Mouse (Mus musculus): ENCODE results near the gene Nrp2. TPM values are rescaled to one million over a fixed set of nuclear protein-coding genes. Genes with fewer than 3 reads are reported as not detected.
A peak's percentile ranks its signal among the peaks of the same experiment; 100 is the strongest.

Nrp2 gene
- polyA plus RNA-seq, 1 experiment from 2014 or later: 31.1 TPM

DNA sequence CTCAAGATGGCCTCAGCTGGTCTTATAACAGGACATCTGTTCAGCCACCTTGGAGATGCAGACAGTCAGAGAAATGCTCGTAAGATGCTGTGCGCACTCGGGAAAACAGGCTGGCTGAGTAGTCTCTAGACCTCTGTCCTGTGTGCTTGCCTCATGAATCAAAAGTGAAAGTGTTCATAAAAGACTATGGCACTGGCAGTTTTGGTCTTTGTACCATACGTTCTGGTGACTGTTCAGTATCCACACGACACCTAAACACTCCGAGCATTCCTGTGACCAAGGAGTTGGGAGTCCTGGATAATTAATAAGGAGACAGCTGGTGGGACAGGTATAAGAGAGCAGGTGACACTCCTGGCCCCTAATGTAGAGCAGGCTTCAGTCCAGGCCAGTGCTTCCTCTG lies 16.7 kb downstream of the Nrp2 start:
- Histone ChIP-seq H3K9me3 (no peaks in the 10 kb centered on the region), H3K4me1 (replicated peaks) (peaks cover 11% of the 10 kb centered on the region), H3K4me3 (replicated peaks) (no peak overlapping the region), H3K9ac (no peak overlapping the region), H3K36me3 (peaks cover 3% of the 10 kb centered on the region; the same call in 1 of the 2 replicates), H3K4me2 (replicated peaks) (no peak overlapping the region), H3K27ac (no peak overlapping the region), H3K27me3 (replicated peaks) (no peaks in the 10 kb centered on the region)
- ATAC-seq: no peak
- 69% methylated on average over 6 of the region's 6 CpGs for WGBS

DNA sequence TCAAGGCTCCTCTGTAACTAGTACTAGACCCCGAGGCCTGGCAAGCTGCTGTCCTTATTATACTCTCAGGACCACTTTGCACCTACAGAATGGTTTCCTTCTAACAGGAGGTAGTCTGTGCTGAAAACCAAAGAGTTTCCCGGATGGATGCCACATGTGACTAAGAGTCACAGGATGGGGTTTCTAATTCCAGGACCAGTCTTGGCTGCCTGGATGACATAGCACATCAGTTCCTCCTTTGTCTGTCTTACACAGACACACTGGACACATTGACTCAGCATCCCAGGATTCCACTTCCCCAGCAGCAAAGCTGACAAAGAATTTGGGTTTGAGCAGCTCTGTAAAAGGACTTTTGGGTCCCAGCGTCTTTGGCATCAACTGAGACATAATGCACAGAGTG lies 17.1 kb downstream of the Nrp2 start:
- Histone ChIP-seq H3K4me3 (replicated peaks) (no peak overlapping the region), H3K4me2 (replicated peaks) (no peak overlapping the region), H3K36me3 (peaks cover 3% of the 10 kb centered on the region; the same call in 1 of the 2 replicates), H3K9me3 (no peaks in the 10 kb centered on the region), H3K27ac (0 out of 2 replicates have a peak overlapping the region, but pooled peaks have one; percentile 13), H3K9ac (no peak overlapping the region), H3K4me1 (replicated peaks) (peaks cover 11% of the 10 kb centered on the region), H3K27me3 (replicated peaks) (no peaks in the 10 kb centered on the region)
- no peak for ATAC-seq
- WGBS: 79% methylated on average over 3 of the region's 3 CpGs

DNA sequence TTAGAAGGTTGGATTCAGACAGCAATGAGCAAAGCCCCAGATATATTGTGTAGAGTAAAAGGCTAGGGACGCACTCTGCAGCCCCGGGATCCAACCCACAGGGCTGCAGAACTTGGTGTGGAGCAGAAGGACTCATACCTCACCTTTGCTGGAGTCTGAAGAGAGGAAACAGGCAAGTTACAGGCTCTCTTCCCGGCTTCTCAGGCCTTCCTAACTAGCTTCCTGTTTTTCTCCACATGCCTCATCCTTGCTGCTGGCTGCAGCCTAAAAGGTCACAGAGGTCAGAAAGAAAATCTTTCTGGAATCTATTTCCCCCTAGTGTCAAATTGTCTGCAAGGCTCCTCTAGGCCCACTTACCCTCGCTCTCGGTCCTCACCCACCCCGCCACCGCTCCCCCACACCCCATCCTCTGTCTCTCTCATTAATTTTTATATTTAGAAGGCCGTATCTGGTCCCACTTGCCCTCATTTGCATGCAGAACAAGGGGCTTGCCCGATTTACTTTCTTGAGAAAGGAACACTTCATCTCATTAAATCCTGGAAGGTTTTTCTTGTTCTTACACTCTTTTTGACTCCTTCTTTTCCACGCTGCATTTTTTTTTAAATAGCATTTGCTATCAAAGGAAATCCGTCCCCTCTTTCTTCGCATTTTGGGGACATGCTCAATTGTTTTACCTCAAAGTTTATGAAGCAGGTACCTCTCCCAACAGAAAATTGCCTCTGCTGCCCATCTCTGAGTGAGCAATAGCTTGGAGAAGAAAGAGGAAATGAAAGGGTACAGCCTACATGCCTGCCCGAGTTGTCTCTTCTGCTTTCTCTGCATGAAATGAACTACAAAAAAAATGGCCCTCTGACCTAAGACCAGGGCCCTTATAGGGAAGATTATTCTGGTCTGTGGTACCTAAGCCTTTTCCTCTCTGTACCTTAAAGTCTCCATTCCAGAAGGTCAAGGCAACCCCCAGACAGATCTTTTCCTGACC lies 17.9 kb downstream of the Nrp2 start:
- 0 out of 2 replicates have a peak overlapping the region, but pooled peaks have one; percentile 13 for H3K27ac ChIP-seq
- H3K27me3 ChIP-seq (replicated peaks): no peaks in the 10 kb centered on the region
- WGBS: 61% methylated on average over 13 of the region's 13 CpGs

DNA sequence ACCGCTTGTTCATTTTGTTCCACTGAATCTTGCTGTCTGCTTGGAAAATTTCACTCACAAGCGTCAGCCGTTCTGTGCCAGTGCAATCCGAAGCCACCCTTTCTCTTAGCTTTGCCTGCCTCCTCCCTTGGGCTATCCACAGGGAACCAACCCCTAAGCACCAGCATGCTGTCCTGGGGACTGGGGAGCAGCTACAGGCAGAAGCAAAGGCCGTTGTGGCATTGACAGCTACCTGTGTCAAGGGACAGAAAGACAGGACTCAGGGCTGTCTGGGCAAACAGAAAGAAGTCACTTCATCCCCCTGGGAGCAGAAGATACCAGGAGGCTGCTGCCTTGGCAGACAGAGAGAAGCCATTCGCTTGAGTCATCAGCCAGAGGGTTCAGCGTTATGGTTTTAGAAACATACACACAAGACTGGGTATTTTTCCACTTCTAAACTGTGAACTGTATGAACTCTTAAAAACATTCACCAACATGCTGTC lies 18.7 kb downstream of the Nrp2 start:
- no peaks in the 10 kb centered on the region for H3K27me3 ChIP-seq (replicated peaks)
- H3K27ac ChIP-seq: no peak overlapping the region
- no peak overlapping the region for H3K4me3 ChIP-seq (replicated peaks)
- WGBS: 78% methylated on average over 7 of the region's 7 CpGs
- H3K9me3 ChIP-seq: no peaks in the 10 kb centered on the region
- H3K9ac ChIP-seq: no peak overlapping the region
- no peak overlapping the region for H3K4me2 ChIP-seq (replicated peaks)
- H3K36me3 ChIP-seq: peaks cover 3% of the 10 kb centered on the region; the same call in 1 of the 2 replicates
- no peak for ATAC-seq
- peaks cover 6% of the 10 kb centered on the region for H3K4me1 ChIP-seq (replicated peaks)

More for the DNA sequence above, 17.9 kb downstream of the Nrp2 start:
- Histone ChIP-seq H3K9me3 (no peaks in the 10 kb centered on the region), H3K4me1 (replicated peaks) (peaks cover 7% of the 10 kb centered on the region), H3K4me2 (replicated peaks) (no peak overlapping the region), H3K9ac (no peak overlapping the region), H3K4me3 (replicated peaks) (no peak overlapping the region), H3K36me3 (peaks cover 3% of the 10 kb centered on the region; the same call in 1 of the 2 replicates)
- ATAC-seq: no peak

DNA sequence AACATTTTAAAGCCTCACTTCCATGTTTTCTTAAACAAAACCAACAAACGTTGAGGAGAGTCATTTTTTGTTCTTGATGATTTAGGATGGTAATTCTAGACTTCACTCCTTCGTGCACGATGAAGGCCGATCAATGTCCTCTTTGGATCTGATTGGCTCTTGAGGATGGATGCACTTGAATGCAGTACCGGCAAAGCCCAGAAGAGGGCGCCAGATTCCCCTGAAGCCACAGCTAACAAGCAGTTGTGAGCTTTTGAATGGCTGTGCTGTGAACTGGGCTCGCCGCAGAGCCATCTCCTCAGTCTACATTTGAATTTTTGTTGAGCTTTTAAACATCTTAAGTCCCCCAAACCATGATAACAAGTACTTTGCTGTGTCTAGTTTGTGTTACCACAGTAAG lies 19.4 kb downstream of the Nrp2 start:
- Histone ChIP-seq H3K4me3 (replicated peaks) (no peak overlapping the region), H3K36me3 (peaks cover 3% of the 10 kb centered on the region; the same call in 1 of the 2 replicates), H3K4me2 (replicated peaks) (no peak overlapping the region), H3K4me1 (replicated peaks) (peaks cover under 1% of the 10 kb centered on the region; the same call in 1 of the 2 replicates), H3K9me3 (no peaks in the 10 kb centered on the region), H3K27me3 (replicated peaks) (no peaks in the 10 kb centered on the region), H3K27ac (no peak overlapping the region), H3K9ac (no peak overlapping the region)
- no peak for ATAC-seq
- 72% methylated on average over 8 of the region's 8 CpGs for WGBS

DNA sequence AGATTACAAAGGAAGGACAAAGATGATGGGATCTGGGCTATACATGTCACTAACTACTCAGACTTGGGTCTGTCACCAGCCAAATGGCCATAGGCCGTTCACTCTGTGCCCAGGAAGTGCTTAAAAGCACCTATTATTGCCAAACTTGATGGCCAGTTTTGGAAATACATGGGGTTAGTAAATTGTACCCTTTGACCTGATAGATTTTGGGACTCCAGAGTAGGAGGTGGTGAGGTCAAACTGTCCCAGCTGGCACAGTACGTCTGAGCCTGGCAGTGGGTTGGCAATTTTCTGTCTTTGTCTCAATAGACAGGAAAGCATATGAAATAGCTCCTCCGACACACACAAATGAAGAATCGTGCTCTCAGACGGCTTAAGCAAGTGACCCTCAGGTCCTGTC lies 20.8 kb downstream of the Nrp2 start:
- H3K27ac ChIP-seq: 0 out of 2 replicates have a peak overlapping the region, but pooled peaks have one; percentile 27
- no peak for ATAC-seq
- H3K4me3 ChIP-seq (replicated peaks): no peak overlapping the region
- H3K4me2 ChIP-seq (replicated peaks): no peak overlapping the region
- peaks cover 3% of the 10 kb centered on the region; the same call in 1 of the 2 replicates for H3K36me3 ChIP-seq
- peaks cover 1% of the 10 kb centered on the region; the same call in 1 of the 2 replicates for H3K4me1 ChIP-seq (replicated peaks)
- 77% methylated on average over 5 of the region's 5 CpGs for WGBS
- H3K27me3 ChIP-seq (replicated peaks): no peaks in the 10 kb centered on the region
- no peak overlapping the region for H3K9ac ChIP-seq
- H3K9me3 ChIP-seq: no peaks in the 10 kb centered on the region

DNA sequence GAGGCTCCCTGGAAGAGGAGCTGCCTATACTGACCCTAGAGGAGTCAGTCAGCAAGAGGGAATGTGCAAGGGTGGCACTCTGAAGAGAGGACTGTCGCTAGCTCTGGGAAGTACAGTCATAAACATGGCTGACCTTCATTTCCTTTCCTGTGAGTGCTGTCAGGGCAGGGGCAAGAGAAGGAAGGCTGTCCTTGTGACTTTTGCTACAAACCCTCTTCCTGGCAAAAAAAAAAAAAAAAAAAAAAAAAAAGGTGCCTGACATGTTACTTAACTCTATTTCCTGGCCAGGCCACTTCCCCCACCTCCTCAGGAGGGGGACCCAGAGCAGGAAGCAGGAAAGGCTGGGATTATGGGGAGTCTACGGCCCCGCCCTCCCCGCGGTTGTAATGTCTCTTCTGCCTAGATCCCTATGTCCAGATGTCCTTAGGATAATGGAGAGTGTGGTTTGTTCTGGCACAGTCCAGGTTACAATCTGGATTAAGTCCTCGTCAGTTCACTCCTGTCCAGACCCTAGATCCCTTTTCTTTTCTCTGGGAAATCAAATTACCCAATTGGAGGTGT lies 21.5 kb downstream of the Nrp2 start:
- no peaks in the 10 kb centered on the region for H3K9me3 ChIP-seq
- peaks cover 3% of the 10 kb centered on the region; the same call in 1 of the 2 replicates for H3K4me1 ChIP-seq (replicated peaks)
- 0 out of 2 replicates have a peak overlapping the region, but pooled peaks have one; percentile 27 for H3K27ac ChIP-seq
- peaks cover 3% of the 10 kb centered on the region; the same call in 1 of the 2 replicates for H3K36me3 ChIP-seq
- 65% methylated on average over 6 of the region's 6 CpGs for WGBS
- no peak overlapping the region for H3K4me3 ChIP-seq (replicated peaks)
- no peak overlapping the region for H3K4me2 ChIP-seq (replicated peaks)
- peak; percentile 33; the same call in 1 of the 2 replicates for ATAC-seq
- no peak overlapping the region for H3K9ac ChIP-seq
- no peaks in the 10 kb centered on the region for H3K27me3 ChIP-seq (replicated peaks)

DNA sequence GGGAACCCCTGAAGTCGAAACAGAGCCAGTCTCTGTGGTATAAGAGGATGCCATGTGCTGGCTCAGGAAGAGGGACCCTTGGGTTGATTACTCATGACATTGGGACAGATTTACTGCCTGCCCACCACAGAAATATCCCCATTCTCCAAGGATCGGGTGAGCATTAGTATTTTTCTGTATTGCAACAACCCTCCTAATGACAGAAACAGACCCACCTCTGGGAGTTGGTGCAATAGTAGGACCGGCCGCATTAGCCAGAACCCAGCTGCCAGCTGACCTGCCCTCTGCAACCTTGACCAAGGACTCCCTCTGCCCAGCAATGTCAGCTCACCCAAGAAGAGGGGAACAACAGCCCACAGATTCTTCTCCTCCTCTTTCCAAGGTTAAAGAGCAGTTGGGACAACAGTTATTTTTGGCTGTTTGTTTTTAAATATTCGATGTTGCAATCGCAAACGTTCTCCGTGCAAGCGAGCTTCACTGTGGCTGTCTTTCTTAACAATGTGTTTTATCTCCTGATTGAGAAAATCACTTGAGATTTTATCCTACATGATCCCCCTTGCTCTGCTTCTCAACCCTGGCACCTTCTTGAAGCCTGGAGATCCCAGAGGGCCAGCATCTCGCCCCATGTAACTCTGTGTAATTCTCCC lies 22.1 kb downstream of the Nrp2 start:
- H3K4me2 ChIP-seq (replicated peaks): no peak overlapping the region

DNA sequence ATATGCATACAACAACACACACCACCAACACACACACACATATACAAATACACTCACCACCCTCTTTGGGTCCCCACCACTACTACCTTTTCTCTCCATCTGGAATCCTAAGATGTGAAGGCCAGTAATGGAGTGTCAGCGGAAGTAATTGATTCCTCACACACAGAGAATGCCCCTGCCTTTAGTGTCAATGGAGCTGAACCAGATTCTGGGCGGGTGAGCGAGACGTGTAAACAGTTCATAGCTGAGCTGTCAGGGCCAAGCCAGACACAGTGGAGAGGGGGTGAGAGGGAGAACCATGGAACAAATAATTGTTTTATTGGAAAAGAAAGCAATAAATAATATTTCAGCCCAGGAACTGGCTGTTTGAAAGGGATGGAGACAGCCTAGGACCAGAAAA lies 24.1 kb downstream of the Nrp2 start:
- no peaks in the 10 kb centered on the region; the same call in 1 of the 2 replicates for H3K36me3 ChIP-seq
- H3K27me3 ChIP-seq (replicated peaks): no peaks in the 10 kb centered on the region
- H3K27ac ChIP-seq: no peak overlapping the region
- peaks cover 3% of the 10 kb centered on the region; the same call in 1 of the 2 replicates for H3K4me1 ChIP-seq (replicated peaks)
- H3K4me3 ChIP-seq (replicated peaks): no peak overlapping the region
- ATAC-seq: no peak
- H3K4me2 ChIP-seq (replicated peaks): no peak overlapping the region
- H3K9me3 ChIP-seq: no peaks in the 10 kb centered on the region
- no peak overlapping the region for H3K9ac ChIP-seq
- 38% methylated on average over 4 of the region's 4 CpGs for WGBS

More for the DNA sequence above, 22.1 kb downstream of the Nrp2 start:
- WGBS: 71% methylated on average over 10 of the region's 10 CpGs
- Histone ChIP-seq H3K9me3 (no peaks in the 10 kb centered on the region), H3K36me3 (peaks cover 1% of the 10 kb centered on the region; the same call in 1 of the 2 replicates), H3K9ac (no peak overlapping the region), H3K4me1 (replicated peaks) (peaks cover 3% of the 10 kb centered on the region; the same call in 1 of the 2 replicates), H3K27me3 (replicated peaks) (no peaks in the 10 kb centered on the region), H3K27ac (no peak overlapping the region), H3K4me3 (replicated peaks) (no peak overlapping the region)
- ATAC-seq: 0 out of 2 replicates have a peak, but pooled peaks have one; percentile 9

DNA sequence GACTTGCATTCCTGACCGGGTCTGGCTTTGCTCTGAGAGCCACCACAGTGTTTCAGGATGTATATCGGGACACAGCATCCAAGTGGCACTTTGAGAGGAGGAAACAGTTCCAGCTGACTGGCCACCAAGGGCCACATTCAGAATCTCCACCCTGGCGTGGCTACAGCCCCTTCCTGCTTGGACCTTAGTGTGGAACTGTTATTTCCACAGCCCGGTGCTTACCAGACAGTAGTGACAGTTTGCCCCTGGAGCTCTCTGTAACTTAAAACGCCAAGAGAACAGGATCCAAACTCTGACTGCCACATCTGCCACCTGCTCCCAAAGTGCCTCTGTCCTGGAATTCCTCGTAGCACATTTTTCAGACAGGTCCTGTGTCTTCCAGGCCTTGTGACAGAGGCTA lies 25.3 kb downstream of the Nrp2 start:
- Histone ChIP-seq H3K27me3 (replicated peaks) (no peaks in the 10 kb centered on the region), H3K36me3 (no peaks in the 10 kb centered on the region; the same call in 1 of the 2 replicates), H3K4me2 (replicated peaks) (no peak overlapping the region), H3K9ac (no peak overlapping the region), H3K9me3 (no peaks in the 10 kb centered on the region), H3K27ac (no peak overlapping the region), H3K4me3 (replicated peaks) (no peak overlapping the region), H3K4me1 (replicated peaks) (peaks cover 7% of the 10 kb centered on the region)
- WGBS: 68% methylated on average over 6 of the region's 6 CpGs
- no peak for ATAC-seq

DNA sequence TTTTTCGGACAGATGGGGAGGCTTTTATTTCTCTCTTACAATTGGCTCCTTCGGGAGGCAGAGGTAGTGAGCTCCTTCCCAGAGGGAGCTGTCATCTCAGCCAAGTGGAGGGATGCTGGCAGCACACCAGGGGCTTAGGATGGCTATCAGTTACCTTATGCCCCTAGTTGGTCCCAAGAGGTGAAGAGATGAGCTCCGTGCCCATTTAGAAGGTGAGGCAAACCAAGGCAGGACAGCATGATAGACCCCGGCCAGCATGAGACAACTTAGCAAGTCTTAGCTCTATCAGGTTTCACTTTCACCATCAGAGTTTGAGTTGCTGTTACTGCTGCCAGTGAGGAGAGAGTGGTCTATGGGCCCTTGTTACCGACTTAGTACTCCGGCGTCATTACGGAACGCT lies 25.8 kb downstream of the Nrp2 start:
- Histone ChIP-seq H3K36me3 (no peaks in the 10 kb centered on the region; the same call in 1 of the 2 replicates), H3K9me3 (no peaks in the 10 kb centered on the region), H3K9ac (no peak overlapping the region), H3K4me1 (replicated peaks) (peaks cover 7% of the 10 kb centered on the region), H3K4me2 (replicated peaks) (no peak overlapping the region), H3K4me3 (replicated peaks) (no peak overlapping the region), H3K27ac (0 out of 2 replicates have a peak overlapping the region, but pooled peaks have one; percentile 2), H3K27me3 (replicated peaks) (no peaks in the 10 kb centered on the region)
- WGBS: 71% methylated on average over 9 of the region's 9 CpGs
- ATAC-seq: no peak
